Mouse (Mus musculus) olfactory bulb, adult 2 months (tissue): Measurements from ENCODE around the gene Padi1.

Source experiments
- CTCF ChIP-seq: fragments of 200-500 bp; IDR thresholded peaks from 2 replicates; pipeline ENCODE4 v1.5.1; 2012; ENCODE audit warnings: low read depth, mild to moderate bottlenecking, low read length, moderate library complexity; ENCODE audit not compliant: insufficient read depth
- POLR2A ChIP-seq: fragments of 200-500 bp; IDR thresholded peaks from 2 replicates; pipeline ENCODE4 v1.6.1; 2012; ENCODE audit warnings: mild to moderate bottlenecking, low read depth, low read length, moderate library complexity; ENCODE audit not compliant: insufficient read depth

DNA sequence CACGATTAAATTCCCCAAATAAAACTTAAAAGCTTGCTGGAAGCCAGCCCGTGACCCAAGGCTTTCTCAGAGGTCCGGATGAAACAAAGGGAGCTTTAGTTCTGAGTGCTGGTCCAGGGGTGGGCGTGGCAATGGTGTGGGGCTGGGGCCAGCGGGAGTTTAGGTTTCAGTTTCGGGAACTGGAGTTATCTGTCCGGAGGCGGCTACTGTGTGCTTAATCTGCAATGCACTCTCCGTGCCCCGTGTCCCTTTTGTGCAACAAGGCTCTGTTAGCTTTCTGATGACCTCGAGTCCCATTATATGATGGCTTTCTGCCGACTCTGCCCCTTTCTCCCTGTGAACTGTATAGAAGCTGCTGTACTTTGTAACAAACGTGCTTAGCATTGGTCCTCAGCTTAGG is 75.1 kb downstream of the Padi1 start:
- TF ChIP-seq CTCF (no peak), POLR2A (no peak)
